Mouse (Mus musculus) limb, embryonic 14.5 days (tissue): ENCODE data around the gene Myf6. TPM values are rescaled to one million over a fixed set of nuclear protein-coding genes. Genes with fewer than 3 reads are reported as not detected.

Source experiments
- ATAC-seq: fragments of 200-750 bp; cut with Nextera tagmentation; 2 replicates; pipeline ENCODE4 v1.8.0; 2017; ENCODE audit warnings: low read depth, moderate number of reproducible peaks, moderate TSS enrichment; ENCODE audit not compliant: low FRiP score
- DNase-seq: peaks from one replicate; pipeline ENCODE4 v3.0.0-alpha.2; 2015; ENCODE audit warnings: low spot score
- H3K27ac ChIP-seq: fragments of 300-500 bp; sonication (generic); replicated peaks from 2 replicates; pipeline ENCODE4 v1.5.1; 2014; ENCODE audit warnings: low read depth, mild to moderate bottlenecking, low read length, moderate library complexity, mixed read lengths
- H3K27me3 ChIP-seq: fragments of 300-500 bp; sonication (generic); 2 replicates; pipeline ENCODE4 v1.6.1; 2014; ENCODE audit warnings: low read length, mixed read lengths; ENCODE audit not compliant: control insufficient read depth, insufficient read depth
- H3K36me3 ChIP-seq: fragments of 300-500 bp; sonication (generic); 2 replicates; pipeline ENCODE4 v1.6.1; 2014; ENCODE audit warnings: mild to moderate bottlenecking, low read length, moderate library complexity, mixed read lengths; ENCODE audit not compliant: control insufficient read depth, insufficient read depth
- H3K4me1 ChIP-seq: fragments of 300-500 bp; sonication (generic); 2 replicates; pipeline ENCODE4 v1.6.1; 2014; ENCODE audit warnings: antibody characterized with exemption, low read length, mixed read lengths; ENCODE audit not compliant: control insufficient read depth, insufficient read depth
- H3K4me2 ChIP-seq: fragments of 300-500 bp; sonication (generic); replicated peaks from 2 replicates; pipeline ENCODE4 v1.6.1; 2014; ENCODE audit warnings: low read depth, mild to moderate bottlenecking, low read length, moderate library complexity; ENCODE audit not compliant: severe bottlenecking
- H3K4me3 ChIP-seq: fragments of 300-500 bp; sonication (generic); replicated peaks from 2 replicates; pipeline ENCODE4 v1.5.1; 2014; ENCODE audit warnings: low read length
- H3K9ac ChIP-seq: fragments of 300-500 bp; sonication (generic); 2 replicates; pipeline ENCODE4 v1.6.1; 2014; ENCODE audit warnings: mild to moderate bottlenecking, low read depth, low read length, moderate library complexity; ENCODE audit not compliant: severe bottlenecking
- H3K9me3 ChIP-seq: fragments of 300-500 bp; sonication (generic); 2 replicates; pipeline ENCODE4 v1.6.1; 2016; ENCODE audit warnings: low read length; ENCODE audit not compliant: control insufficient read depth
- POLR2A ChIP-seq: fragments of 200-500 bp; IDR thresholded peaks from 2 replicates; pipeline ENCODE4 v1.8.0; 2012; ENCODE audit warnings: inconsistent platforms, mild to moderate bottlenecking, moderate library complexity, borderline replicate concordance; ENCODE audit not compliant: insufficient read depth, insufficient read length; ENCODE audit errors: extremely low read depth
- WGBS: fragments of 180-500 bp; shearing (Covaris S2); extraction: QIAGEN DNeasy Blood & Tissue Kit; methylation state at CpG from one replicate; pipeline ENCODE4 v1.1.7; 2014; 5-methylcytosine and 5-hydroxymethylcytosine counted together
- polyA plus RNA-seq, 2 experiments: library from polyadenylated mRNA; depleted of rRNA in 1 of 2; stranded (reverse) in 1 of 2; unstranded in 1 of 2; fragments of >200 nt; fragmentation: Nextera tagmentation in 1 of 2; extraction: Ambion mirVana in 1 of 2; gene quantifications; 2 replicates each; pipeline versions ENCODE4 v1.2.1 to v1.2.3; 2012 to 2014

Gene Myf6
- polyA plus RNA-seq (2012; rRNA removed) (3.1 and 4.1 TPM in 2 replicates), polyA plus RNA-seq (2014; fragmentation: Nextera tagmentation; extraction: Ambion mirVana) (4.8 and 6.7 TPM in 2 replicates)

DNA sequence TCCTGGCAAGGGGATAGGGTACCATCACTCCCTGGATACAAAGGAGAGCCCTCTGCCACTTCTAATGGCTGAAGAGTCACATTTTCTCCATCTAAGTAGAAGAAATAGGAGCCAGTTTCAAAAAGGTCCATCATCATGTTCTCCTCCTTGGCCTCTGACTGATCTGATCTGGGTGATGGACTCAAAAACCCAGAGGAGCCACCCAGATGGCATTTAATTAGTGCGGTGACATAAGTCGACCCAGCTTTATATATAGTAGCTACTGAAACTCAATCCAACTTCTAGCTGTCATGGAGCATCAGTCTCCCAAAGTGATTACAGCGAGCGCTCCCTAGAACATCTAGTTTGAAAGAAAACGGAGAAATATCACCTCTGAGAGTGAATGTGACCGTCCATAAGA is at the start of gene Myf6:
Gene Myf6, minus strand, starts transcription at position 170 of the 400 bp plus-strand sequence.
- no peak for DNase-seq
- Histone ChIP-seq H3K27ac (no peak within 1 kb of the TSS), H3K27me3 (no peaks in the 10 kb centered on the region), H3K9me3 (no peaks in the 10 kb centered on the region), H3K4me1 (peaks cover 7% of the 10 kb centered on the region; the same call in 1 of the 2 replicates), H3K9ac (no peak within 1 kb of the TSS), H3K4me2 (peak within 1 kb of the TSS; percentile 47), H3K36me3 (no peaks in the 10 kb centered on the region), H3K4me3 (peak within 1 kb of the TSS; percentile 31; the same call in 1 of the 2 replicates)
- TF ChIP-seq POLR2A = no peak
- ATAC-seq = no peak
- WGBS = 83% methylated on average over 6 of the region's 6 CpGs

DNA sequence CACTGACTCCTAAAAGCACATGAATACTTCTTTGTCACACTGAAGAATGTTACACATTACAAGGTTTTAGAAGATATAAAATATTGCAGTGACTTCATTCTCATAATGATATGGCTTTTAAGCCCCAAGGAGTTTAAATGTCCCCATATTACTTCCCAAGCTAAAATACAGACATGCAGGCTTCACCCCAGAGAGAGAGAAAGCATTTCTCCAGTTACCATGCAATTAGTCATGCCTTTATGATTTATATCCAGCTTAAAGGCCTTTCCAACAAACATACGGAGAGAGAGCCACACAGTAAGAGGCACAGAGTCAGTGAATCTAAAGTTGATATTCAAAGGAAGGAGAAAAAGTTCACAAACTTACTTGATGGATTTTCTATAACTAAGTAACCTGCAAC is 48.5 kb upstream of the Myf6 start:
- no peak overlapping the region for H3K9ac ChIP-seq
- H3K4me1 ChIP-seq = peaks cover 3% of the 10 kb centered on the region; the same call in 1 of the 2 replicates
- DNase-seq (peak; percentile 18), ATAC-seq (peak; percentile 72)
- H3K9me3 ChIP-seq = no peaks in the 10 kb centered on the region
- TF ChIP-seq POLR2A = no peak
- WGBS = 17% methylated on average over 1 of the region's 1 CpGs
- H3K27me3 ChIP-seq = no peaks in the 10 kb centered on the region
- no peaks in the 10 kb centered on the region for H3K36me3 ChIP-seq
- no peak overlapping the region for H3K27ac ChIP-seq
- no peak overlapping the region for H3K4me3 ChIP-seq
- H3K4me2 ChIP-seq = no peak overlapping the region

DNA sequence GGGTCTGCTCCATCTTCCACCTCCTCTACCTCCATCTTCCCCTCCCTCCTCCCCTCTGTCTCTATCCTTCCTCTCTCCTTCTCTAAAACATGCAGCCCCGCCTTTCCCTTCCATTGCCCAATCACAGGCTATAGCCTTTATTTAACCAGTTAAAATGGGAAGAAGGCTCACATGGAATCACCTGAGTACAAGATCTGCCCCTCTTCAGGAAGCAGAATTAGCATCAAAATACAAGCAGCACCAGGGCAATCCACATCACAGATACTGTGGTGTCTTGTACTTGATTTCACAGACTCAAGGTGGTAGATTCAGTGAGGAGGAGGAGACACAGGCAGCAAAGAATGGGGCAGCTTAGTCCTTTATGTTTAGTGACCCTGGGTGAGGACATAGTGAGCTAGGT is 34.2 kb upstream of the Myf6 start:
- no peaks in the 10 kb centered on the region for H3K9me3 ChIP-seq
- no peaks in the 10 kb centered on the region for H3K36me3 ChIP-seq
- no peak for ATAC-seq
- no peak for DNase-seq
- H3K9ac ChIP-seq = no peak overlapping the region
- WGBS = 81% methylated on average over 1 of the region's 1 CpGs
- H3K4me1 ChIP-seq = no peaks in the 10 kb centered on the region
- no peak overlapping the region for H3K27ac ChIP-seq
- no peaks in the 10 kb centered on the region for H3K27me3 ChIP-seq
- no peak overlapping the region for H3K4me3 ChIP-seq
- no peak for TF ChIP-seq POLR2A
- no peak overlapping the region for H3K4me2 ChIP-seq

DNA sequence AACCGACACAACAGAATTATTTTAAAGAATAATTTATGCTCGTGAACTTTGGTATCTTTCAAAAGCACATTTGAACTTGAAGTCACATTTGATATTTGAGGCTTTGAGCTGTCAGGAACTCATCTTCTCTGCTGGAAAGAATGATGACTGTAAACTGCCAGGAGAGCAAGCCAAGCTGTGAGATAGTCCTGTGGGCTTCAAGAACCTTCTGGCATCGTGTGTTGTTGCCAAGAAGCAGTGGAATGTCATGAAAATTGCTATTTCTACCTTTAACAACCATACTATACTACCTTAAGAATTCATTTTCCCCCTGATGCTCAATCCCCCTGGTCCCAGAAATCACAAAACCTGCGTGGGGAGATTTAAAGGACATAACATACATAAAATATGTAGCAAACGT is 24.7 kb upstream of the Myf6 start:
- WGBS = 75% methylated on average over 5 of the region's 5 CpGs

DNA sequence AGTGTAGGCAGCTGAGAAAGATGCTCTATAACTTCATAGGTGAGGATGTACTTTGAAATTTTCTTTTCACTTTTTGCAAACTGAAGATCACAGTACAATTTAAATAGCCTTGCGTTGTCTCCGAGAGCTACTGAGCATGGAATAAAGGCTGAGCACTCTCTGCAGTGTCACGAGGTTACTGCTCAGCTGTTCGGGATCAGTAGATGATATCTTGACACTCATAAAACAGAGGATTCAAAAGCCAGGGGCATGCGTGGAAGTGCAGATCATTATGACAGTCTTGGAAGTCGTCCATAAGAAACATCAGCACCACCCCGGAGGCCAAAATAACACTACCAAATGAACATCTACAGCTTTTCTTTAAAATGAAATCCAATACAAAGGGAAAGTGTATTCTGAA is 22.1 kb upstream of the Myf6 start:
- TF ChIP-seq POLR2A = no peak
- Histone ChIP-seq H3K4me3 (no peak overlapping the region), H3K9ac (no peak overlapping the region), H3K4me2 (no peak overlapping the region), H3K4me1 (no peaks in the 10 kb centered on the region), H3K27ac (no peak overlapping the region), H3K36me3 (no peaks in the 10 kb centered on the region), H3K9me3 (no peaks in the 10 kb centered on the region), H3K27me3 (no peaks in the 10 kb centered on the region)
- WGBS = 67% methylated on average over 7 of the region's 7 CpGs
- peak; percentile 16 for DNase-seq
- peak; percentile 60; the same call in 1 of the 2 replicates for ATAC-seq

More for the DNA sequence above, 24.7 kb upstream of the Myf6 start:
- Histone ChIP-seq H3K27ac (no peak overlapping the region), H3K27me3 (no peaks in the 10 kb centered on the region), H3K9me3 (no peaks in the 10 kb centered on the region), H3K4me1 (no peaks in the 10 kb centered on the region), H3K4me2 (no peak overlapping the region), H3K4me3 (no peak overlapping the region), H3K9ac (no peak overlapping the region), H3K36me3 (no peaks in the 10 kb centered on the region)
- no peak for ATAC-seq
- no peak for TF ChIP-seq POLR2A
- no peak for DNase-seq

DNA sequence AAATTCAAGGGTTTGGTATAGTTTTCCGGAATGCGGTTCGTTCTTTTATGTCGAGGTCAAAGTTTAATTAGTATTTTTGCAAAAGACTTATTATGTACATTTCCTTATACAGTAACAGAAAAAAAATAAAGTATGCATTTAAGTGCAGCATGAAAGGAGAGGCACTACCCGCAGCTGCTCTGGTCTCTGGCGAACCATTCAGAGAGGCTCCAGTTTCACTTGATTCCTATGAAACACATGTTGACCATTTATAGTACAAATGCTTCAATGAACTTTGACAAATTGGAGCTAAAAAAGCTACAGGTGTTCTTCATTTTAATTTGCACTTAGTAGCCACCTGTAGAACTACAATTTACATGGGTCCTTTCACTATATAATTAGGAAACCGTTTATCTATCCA is 20.2 kb upstream of the Myf6 start:
- DNase-seq = peak; percentile 39

More for the DNA sequence above, 20.2 kb upstream of the Myf6 start:
- Histone ChIP-seq H3K4me1 (no peaks in the 10 kb centered on the region), H3K9ac (no peak overlapping the region), H3K27me3 (no peaks in the 10 kb centered on the region), H3K4me2 (no peak overlapping the region), H3K9me3 (no peaks in the 10 kb centered on the region), H3K27ac (no peak overlapping the region), H3K4me3 (no peak overlapping the region), H3K36me3 (no peaks in the 10 kb centered on the region)
- TF ChIP-seq POLR2A = no peak
- 24% methylated on average over 7 of the region's 7 CpGs for WGBS
- ATAC-seq = no peak
